Mouse (Mus musculus): ENCODE data around the gene Zfp266. TPM values are rescaled to one million over a fixed set of nuclear protein-coding genes. Genes with fewer than 3 reads are reported as not detected.

The Zfp266 gene
- polyA plus RNA-seq, 1 experiment from 2014 or later: 17.5 TPM

DNA sequence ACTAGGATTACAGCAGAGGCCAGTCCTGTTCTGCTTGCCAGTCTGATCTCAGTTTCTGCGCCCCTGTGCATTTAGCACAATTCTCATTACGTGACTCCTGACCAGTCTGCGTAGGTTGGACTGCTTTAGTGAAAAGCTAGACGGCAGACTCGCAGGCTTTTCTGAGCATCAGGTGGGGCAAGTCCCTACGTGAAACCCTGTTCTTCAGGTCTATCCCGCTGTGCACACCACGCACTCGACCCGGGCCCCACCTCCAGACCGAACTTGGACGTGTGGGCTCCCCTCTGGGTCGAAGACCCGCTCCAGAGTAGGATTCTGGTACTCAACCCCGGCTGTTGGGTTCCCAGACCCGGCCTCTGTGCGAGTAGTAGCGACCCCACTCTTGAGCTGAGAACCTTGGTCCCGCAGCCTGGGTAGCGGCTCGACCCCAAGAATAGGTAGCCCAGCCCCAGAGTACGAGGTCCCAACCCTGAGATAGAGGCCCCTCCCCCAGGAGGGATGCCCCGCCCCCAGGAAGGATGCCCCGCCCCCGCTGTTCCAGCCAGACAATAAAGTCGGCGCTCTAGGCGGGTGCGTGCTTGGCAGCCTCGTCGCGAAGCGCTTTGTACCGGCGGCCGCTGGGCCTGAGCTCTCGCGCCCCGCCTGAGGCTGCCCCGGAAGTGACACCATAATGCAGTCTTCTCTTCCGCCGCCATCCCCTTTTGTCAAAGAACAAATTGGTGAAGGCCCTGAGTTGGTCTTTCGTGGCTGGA is 23.0 kb upstream of the Zfp266 start:
- Histone ChIP-seq H3K27ac (ENCODE audit: low read depth, low read length) (peak overlapping the region; percentile 79), H3K4me1 (replicated peaks; ENCODE audit: control insufficient read depth, insufficient read depth, low read length) (no peaks in the 10 kb centered on the region), H3K9ac (ENCODE audit: low read depth, low read length) (peak overlapping the region; percentile 52), H3K4me3 (ENCODE audit: low read depth, low read length) (peak overlapping the region; percentile 40), H3K4me2 (replicated peaks; ENCODE audit: low read depth) (peak overlapping the region; percentile 71), H3K27me3 (replicated peaks; ENCODE audit: control insufficient read depth, insufficient read depth, low read length) (no peaks in the 10 kb centered on the region), H3K36me3 (ENCODE audit: control insufficient read depth, insufficient read depth) (no peaks in the 10 kb centered on the region), H3K9me3 (ENCODE audit: control insufficient read depth) (no peaks in the 10 kb centered on the region)
- WGBS: 3% methylated on average over 43 of the region's 43 CpGs
- peak; percentile 98 for ATAC-seq
- TF ChIP-seq CTCF (IDR thresholded peaks at IDR 0.05; ENCODE audit: low read depth): peak; percentile 44

DNA sequence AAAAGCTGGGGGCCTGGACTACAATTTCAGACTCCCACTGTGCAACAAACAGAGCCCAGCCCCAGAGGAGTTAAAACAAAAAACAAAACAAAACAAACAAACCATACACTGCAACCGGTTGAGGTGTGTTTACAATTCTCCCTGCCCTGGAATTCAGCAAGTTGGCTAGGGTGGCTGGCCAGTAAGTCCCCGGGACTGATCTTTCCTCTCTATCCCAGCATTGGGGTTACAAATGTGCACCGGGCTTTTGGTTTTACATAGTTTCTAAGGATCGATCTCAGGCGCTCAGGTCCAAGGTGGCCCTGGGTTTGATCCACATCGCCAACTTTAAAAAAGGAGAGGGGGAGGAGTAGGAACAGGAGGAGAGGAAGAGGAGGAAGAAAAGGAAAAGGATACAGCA is 22.3 kb upstream of the Zfp266 start:
- no peaks in the 10 kb centered on the region for H3K27me3 ChIP-seq (replicated peaks; ENCODE audit: control insufficient read depth, insufficient read depth, low read length)
- ATAC-seq: no peak
- WGBS: 28% methylated on average over 6 of the region's 6 CpGs
- no peak overlapping the region for H3K27ac ChIP-seq (ENCODE audit: low read depth, low read length)
- H3K4me1 ChIP-seq (replicated peaks; ENCODE audit: control insufficient read depth, insufficient read depth, low read length): no peaks in the 10 kb centered on the region
- H3K4me3 ChIP-seq (ENCODE audit: low read depth, low read length): no peak overlapping the region
- H3K36me3 ChIP-seq (ENCODE audit: control insufficient read depth, insufficient read depth): no peaks in the 10 kb centered on the region
- no peak overlapping the region for H3K9ac ChIP-seq (ENCODE audit: low read depth, low read length)
- no peaks in the 10 kb centered on the region for H3K9me3 ChIP-seq (ENCODE audit: control insufficient read depth)
- H3K4me2 ChIP-seq (replicated peaks; ENCODE audit: low read depth): peak overlapping the region; percentile 71; the same call in 1 of the 2 replicates
- TF ChIP-seq CTCF (IDR thresholded peaks at IDR 0.05; ENCODE audit: low read depth): no peak

DNA sequence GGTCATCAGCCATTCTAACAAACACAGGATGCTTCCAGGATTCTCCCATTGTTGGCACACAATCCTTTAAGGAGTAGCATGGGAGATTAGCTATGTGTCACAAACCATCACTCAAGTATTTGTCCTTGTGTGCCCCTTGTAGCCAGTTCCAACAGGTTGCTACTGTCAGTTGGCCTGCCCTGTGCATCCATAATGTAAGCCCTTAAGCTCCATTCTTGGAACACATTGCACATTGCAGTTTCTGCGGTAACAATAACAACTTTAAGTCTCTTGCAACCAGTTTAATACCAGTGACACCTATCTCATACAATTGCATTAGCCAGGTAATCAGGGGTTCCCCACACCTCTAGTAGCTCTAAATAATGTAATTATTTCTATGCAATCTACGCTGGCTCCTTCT is 15.4 kb upstream of the Zfp266 start:
- WGBS: 93% methylated on average over 2 of the region's 2 CpGs
- ATAC-seq: no peak
- Histone ChIP-seq H3K9ac (ENCODE audit: low read depth, low read length) (no peak overlapping the region), H3K4me1 (replicated peaks; ENCODE audit: control insufficient read depth, insufficient read depth, low read length) (no peaks in the 10 kb centered on the region), H3K27ac (ENCODE audit: low read depth, low read length) (no peak overlapping the region), H3K27me3 (replicated peaks; ENCODE audit: control insufficient read depth, insufficient read depth, low read length) (peaks cover 2% of the 10 kb centered on the region; the same call in 1 of the 2 replicates), H3K9me3 (ENCODE audit: control insufficient read depth) (no peaks in the 10 kb centered on the region), H3K4me2 (replicated peaks; ENCODE audit: low read depth) (no peak overlapping the region), H3K4me3 (ENCODE audit: low read depth, low read length) (no peak overlapping the region), H3K36me3 (ENCODE audit: control insufficient read depth, insufficient read depth) (no peaks in the 10 kb centered on the region)
- no peak for TF ChIP-seq CTCF (IDR thresholded peaks at IDR 0.05; ENCODE audit: low read depth)

DNA sequence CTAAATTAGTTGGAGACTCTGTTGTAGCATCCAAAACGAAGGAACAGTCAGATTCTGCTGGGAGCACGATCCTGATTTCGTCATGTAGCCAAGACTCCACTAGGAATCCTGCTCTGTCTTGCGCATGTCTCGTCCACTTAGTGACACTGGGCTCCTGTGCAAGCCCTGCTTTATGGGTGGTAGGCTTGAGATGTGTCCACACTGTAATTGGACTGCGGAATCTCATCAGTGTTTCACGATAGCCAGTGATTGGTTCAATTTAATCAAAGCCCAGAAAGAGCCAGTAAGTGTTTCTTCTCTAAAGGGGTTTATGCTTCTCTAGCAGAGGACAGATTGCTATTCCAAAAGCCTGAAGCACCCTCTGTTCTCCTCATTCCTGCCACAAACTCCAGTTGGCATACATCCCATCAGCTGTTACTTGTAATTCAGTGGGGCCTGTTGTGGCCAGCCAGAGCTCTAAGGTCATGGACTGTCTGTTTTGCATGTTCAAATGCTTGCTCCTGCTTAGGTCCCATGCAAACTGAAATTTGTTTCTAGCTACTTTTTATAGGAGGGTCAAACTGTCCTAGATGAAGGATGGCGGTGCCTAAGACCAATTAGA is 13.2 kb upstream of the Zfp266 start:
- H3K27me3 ChIP-seq (replicated peaks; ENCODE audit: control insufficient read depth, insufficient read depth, low read length): peaks cover 2% of the 10 kb centered on the region; the same call in 1 of the 2 replicates
- H3K4me1 ChIP-seq (replicated peaks; ENCODE audit: control insufficient read depth, insufficient read depth, low read length): no peaks in the 10 kb centered on the region
- H3K4me3 ChIP-seq (ENCODE audit: low read depth, low read length): no peak overlapping the region
- no peak for ATAC-seq
- TF ChIP-seq CTCF (IDR thresholded peaks at IDR 0.05; ENCODE audit: low read depth): no peak
- no peak overlapping the region for H3K9ac ChIP-seq (ENCODE audit: low read depth, low read length)
- H3K9me3 ChIP-seq (ENCODE audit: control insufficient read depth): no peaks in the 10 kb centered on the region
- 83% methylated on average over 8 of the region's 8 CpGs for WGBS
- no peak overlapping the region for H3K4me2 ChIP-seq (replicated peaks; ENCODE audit: low read depth)
- H3K36me3 ChIP-seq (ENCODE audit: control insufficient read depth, insufficient read depth): no peaks in the 10 kb centered on the region
- H3K27ac ChIP-seq (ENCODE audit: low read depth, low read length): no peak overlapping the region

DNA sequence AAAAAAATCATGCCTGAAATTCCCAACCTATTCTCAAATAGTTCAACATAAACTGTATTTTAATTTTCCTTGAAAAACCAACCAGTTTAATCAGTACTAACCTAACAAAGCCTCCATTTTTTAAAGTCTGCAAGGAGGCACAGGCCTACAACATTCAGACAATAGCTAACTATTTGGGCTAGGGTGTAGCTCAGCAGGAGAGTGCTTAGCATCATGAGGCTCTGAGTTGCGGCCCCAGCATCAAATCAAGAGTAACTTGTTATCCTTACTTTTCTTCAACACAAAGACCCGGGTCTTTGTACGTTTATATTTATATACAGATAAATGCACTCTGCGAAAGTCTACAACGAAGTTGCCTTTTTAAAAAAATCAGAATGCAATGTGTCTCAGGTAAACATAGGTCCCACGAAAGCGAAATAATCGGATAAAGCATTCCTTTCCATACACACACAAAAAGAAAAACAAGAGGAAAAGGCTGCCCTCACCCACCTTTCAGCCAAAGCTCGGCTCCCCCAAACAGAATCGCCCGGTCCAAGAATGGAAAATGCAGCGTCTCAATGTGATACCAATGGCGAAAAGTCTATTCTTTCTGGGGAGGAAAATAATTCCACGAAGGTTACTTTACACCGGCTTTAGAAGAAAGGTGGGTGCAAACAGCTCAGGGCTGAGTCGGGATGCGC is 546 bp downstream of the Zfp266 start:
- Histone ChIP-seq H3K9ac (ENCODE audit: low read depth, low read length) (peak overlapping the region; percentile 92), H3K4me3 (ENCODE audit: low read depth, low read length) (peak overlapping the region; percentile 89), H3K4me1 (replicated peaks; ENCODE audit: control insufficient read depth, insufficient read depth, low read length) (0 out of 2 replicates have a peak, but pooled peaks cover 3% of the 10 kb centered on the region), H3K4me2 (replicated peaks; ENCODE audit: low read depth) (peak overlapping the region; percentile 69), H3K9me3 (ENCODE audit: control insufficient read depth) (no peaks in the 10 kb centered on the region), H3K27ac (ENCODE audit: low read depth, low read length) (peak overlapping the region; percentile 94), H3K27me3 (replicated peaks; ENCODE audit: control insufficient read depth, insufficient read depth, low read length) (no peaks in the 10 kb centered on the region), H3K36me3 (ENCODE audit: control insufficient read depth, insufficient read depth) (peaks cover 1% of the 10 kb centered on the region; the same call in 1 of the 2 replicates)
- TF ChIP-seq CTCF (IDR thresholded peaks at IDR 0.05; ENCODE audit: low read depth): no peak
- WGBS: under 1% methylated on average over 17 of the region's 17 CpGs
- no peak; the same call in 1 of the 2 replicates for ATAC-seq

DNA sequence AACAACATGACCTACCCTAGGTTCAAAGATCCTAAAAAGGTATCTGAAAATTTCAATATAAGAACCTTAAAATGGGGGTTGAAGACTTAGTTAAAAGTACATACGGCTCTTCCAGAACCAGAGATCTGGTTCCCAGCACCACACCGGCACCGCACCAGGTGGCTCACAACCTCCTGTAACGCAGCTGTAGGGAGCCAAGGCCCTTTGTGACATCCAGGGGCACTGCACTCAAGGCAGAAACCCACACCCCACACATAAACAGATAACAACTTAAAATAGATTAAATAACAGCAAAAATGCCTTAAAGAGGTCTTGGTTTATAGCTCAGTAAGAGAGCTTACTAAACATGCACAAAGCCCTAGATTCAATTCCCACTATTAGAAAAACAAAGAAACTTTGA is 1.3 kb downstream of the Zfp266 start:
- ATAC-seq: no peak
- WGBS: 27% methylated on average over 4 of the region's 4 CpGs

More for the DNA sequence above, 1.3 kb downstream of the Zfp266 start:
- Histone ChIP-seq H3K4me1 (replicated peaks; ENCODE audit: control insufficient read depth, insufficient read depth, low read length) (0 out of 2 replicates have a peak, but pooled peaks cover 3% of the 10 kb centered on the region), H3K9ac (ENCODE audit: low read depth, low read length) (no peak overlapping the region), H3K27ac (ENCODE audit: low read depth, low read length) (no peak overlapping the region), H3K36me3 (ENCODE audit: control insufficient read depth, insufficient read depth) (peaks cover 9% of the 10 kb centered on the region), H3K4me2 (replicated peaks; ENCODE audit: low read depth) (peak overlapping the region; percentile 69), H3K4me3 (ENCODE audit: low read depth, low read length) (peak overlapping the region; percentile 7; the same call in 1 of the 2 replicates), H3K9me3 (ENCODE audit: control insufficient read depth) (no peaks in the 10 kb centered on the region), H3K27me3 (replicated peaks; ENCODE audit: control insufficient read depth, insufficient read depth, low read length) (no peaks in the 10 kb centered on the region)
- TF ChIP-seq CTCF (IDR thresholded peaks at IDR 0.05; ENCODE audit: low read depth): no peak
